Mouse (Mus musculus) kidney, postnatal 14 days (tissue): ENCODE results near the gene Nupr1l.
"Not testable (repeated sequence)": the region's sequence is repeated elsewhere in the genome, so short reads cannot be mapped to it uniquely, and the experiment has no call there.

Source experiments
- DNase-seq: peaks from one replicate; pipeline ENCODE4 v3.0.0; 2022; ENCODE audit warnings: mixed read lengths

Nupr1l gene

DNA sequence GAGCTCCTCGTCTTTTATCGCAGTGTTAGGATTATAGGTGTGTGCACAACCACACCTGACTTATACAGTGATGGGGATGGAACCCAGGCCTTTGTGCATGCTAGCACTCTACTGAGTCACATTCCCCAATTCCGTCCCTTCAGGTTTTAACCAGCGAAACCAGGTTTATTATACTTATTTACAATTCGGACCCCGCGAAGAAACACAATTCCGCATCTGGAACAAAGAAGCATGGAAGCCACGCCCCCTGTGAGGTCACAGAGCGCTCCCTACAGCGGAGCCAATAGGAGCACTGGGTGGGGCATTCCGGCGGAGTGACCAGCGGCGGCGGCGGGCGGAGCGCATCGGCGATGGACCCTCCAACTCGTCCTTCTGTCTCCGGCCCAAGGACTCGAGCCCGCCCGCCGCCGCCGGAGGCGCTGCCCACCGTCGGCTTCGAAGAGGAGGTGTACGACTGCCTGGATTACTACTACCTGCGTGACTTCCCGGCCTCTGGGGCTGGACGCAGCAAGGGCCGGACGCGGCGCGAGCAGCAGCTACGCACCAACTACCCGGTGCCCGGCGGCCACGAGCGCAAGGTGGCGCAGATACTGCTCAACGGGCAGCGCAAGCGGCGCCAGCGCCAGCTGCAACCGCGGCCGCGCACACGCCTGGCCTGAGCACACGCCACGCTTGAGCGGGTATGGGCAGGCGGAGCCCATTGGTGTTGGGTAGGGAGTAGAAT, at the start of gene Nupr1l:
Gene Nupr1l, plus strand, starts transcription at position 299 of the 724 bp plus-strand sequence.
- peak; percentile 94 for DNase-seq

DNA sequence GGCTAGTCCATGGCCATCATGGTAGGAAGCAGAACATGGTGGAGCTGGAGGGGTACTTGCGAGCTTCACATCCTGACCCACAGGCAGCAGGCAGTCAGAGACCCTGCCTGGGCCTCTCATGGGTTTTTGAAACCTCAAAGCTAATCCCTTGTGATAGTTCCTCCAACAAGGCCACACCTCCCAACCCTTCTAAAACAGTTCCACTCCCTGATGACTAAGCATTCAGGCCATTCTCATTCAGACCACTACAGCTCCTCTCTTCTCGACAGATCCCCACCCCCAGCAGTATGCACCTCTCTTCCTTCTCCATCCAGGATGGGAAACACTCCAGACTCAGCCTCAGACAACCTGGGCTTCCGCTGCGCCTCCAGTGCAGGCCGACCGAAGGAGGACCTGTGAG, 46.0 kb upstream of the Nupr1l start:
- DNase-seq: no peak

DNA sequence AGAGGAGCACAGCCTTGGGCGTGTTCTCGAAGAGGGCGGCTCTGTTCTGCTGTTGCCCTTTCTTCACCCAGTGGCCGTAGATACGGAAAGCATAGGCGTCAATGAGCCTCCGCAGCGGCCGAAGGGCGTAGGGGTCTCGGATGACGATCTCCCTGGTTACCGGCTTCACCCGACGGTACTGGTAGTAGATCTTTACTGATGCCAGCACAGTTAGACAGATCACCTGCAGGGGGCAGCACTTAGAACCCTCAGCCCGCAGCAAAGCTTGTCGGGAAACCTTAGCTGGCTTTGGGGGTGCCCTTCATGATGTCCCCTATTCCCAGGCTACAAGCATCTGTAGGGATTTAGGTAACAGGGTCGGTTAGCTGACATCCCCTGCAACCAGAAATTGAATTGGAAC, 43.9 kb upstream of the Nupr1l start:
- DNase-seq: peak; percentile 48

DNA sequence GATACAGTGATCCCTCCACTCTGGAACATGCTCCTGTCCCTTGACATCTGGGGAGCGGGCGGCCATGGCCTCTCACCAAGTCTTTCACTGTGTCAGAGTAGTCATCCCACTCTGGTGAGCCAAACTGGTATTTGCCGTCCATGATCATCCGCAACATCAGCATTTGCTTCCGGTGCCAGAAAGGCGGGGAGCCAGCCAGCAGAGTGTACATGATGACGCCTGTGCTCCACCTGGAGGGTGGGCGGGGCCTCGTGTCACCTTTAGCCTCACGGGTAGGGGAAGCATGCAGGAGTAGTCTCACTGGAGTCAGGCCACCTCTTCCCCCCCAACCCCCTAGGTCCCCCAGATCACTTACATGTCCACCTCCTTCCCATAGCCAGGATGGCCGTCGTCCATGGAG, 42.5 kb upstream of the Nupr1l start:
- no peak for DNase-seq

DNA sequence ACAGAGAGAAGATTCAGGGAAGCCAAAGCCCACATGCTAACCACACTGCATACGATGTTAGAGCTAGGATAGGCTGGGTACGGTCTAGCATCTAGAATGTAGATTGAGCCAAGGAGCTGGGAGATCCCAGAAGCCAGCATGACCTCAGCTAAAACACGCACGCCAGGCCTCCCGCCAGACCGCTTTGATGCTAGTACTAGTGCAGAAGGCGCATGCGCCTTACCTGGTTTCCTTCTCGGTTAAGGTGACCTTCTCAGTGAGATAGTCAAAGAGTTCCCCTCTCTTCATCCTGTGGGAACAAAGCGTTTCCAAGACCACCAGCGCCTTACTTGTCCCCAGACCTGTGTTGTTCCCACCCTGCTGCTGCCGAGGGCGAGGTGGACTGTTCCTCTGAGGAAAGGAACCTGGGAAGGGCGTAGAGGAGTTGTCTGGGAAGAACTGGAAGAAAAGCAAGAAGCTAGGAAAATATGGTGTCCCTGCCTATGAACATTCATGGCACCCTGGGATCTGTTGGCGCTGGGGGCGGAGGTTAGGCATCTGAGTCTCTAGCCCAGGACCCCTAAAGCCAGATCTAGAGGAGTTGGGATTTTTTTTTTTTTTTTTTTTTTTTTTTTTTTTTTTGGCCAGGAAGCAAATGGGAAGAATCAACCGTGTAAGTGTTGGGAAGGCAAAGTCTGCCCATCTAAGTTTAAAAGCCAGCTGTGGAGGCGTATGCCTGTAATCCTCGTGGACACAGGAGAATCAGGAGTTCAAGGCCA, 38.9 kb upstream of the Nupr1l start:
- DNase-seq: no peak

DNA sequence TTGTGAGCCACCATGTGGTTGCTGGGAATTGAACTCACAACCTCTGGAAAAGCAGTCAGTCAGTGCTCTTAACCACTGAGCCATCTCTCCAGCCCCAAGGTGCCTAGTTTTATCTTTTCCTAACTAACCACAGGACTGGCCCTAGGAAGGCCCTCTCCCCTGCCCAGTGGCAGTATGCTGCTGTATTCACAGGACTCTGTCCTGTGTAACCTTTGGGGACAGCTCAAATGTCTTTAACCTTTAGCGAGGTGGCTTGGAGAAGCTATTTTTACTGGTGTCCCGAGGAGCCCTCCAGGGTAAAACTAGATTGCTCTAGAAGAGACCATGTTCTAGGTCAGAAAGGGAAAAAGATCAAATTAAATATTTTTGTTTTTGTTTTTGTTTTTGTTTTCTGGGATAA, 37.1 kb upstream of the Nupr1l start:
- no peak for DNase-seq

DNA sequence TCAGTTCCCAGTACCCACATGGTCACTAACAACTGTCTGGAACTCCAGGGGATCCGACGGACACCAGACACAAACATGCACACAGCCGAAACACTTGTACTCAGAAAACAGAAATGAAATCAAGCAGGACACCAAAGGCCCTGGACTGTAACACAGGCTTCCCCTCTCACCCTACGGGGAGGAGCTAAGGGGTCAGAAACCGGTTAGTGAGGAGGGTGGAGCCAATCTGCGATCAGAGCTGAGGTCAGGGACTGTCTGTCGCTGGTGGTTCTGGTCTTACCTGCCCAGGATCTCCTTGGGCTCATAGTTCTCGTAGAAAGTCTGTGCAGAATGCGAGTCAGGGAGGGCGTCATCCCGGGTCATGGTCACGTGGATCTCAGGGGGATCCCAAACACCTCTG, 34.4 kb upstream of the Nupr1l start:
- DNase-seq: no peak

DNA sequence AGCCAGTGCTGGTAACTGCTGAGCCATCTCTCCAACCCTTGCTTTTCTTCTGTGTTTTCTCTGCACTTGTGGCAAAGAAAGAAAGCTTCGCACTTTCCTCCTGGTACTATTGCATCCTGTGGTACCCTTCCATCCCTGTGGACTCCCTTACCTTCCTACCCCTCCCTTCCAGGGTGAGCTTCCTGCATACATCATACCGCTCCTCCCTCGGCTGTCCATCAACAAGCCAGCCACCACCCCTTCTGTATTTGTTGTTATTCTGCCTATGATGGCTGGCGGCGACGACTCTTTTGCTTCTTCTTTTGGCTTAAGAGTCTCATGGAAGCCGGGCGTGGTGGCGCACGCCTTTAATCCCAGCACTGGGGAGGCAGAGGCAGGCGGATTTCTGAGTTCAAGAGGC, 33.2 kb upstream of the Nupr1l start:
- DNase-seq: no peak

DNA sequence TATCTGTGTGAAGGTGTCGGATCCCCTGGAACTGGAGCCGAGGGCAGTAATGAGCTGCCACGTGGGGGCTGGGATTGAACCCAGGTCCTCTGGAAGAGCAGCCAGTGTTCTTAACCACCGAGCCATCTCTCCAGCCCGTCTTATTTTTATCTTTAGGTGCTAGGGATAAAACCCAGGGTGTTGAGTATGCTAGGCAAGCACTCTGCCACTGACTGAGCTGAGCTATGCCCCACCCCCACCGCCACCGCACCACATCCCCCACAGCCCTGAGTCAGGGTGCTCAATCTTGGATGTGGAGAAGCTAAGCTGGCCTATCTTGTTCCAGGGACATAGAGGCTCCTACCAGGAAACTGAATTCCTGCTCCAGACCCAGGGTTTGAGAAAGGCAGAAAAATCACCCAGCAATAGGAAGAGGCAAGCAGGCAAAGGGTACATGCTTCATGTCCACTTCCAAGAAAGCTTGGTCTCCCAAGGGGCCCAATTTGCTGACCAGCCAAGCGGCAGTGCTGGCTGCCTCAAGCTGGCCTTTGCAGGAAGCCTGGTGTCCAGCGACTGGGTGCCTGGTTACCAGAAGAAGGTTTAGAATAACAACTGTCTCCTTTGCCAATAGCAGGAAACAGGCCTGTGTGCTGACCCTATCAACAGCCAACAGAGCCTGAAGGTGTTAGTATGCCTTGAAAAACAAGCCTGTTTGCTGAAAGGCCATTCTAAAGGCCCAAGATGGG, 30.4 kb upstream of the Nupr1l start:
- peak; percentile 21 for DNase-seq

DNA sequence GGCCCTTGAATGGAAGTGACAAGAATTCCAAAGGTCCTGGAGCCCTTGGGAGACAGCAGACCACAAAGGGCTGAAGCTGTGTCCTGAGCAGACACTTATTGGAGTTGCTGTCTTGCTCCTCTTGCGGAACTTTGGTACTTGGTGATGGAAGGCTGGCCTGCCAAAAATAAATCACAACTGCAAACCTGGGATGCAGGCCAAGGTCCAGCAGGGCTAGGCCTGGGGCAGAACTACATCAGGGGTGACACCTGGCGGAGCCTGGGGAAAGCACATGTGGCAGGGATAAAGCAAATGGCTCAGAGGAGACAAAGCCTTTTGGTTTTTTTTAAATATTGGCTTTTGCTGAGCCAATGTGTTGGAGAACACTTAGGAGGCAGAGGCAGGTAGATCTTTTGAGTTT, 29.4 kb upstream of the Nupr1l start:
- DNase-seq: peak; percentile 85

DNA sequence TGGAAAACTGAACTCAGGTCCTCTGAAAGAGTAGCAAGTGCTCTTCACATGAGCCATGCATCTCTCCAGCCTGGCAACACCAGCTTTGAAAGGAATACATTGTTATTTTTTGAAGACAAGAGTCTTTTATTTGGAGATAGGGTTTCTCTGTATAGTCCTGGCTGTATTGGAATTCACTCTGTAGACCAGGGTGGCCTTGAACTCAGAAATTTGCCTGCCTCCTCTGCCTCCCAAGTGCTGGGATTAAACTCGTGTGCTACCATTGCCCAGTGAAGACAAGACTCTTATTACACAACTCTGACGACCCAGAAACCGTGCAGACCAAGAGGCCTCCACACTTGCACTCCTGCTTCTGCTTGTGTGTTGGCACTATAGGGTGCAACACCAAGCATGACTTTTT, 28.5 kb upstream of the Nupr1l start:
- no peak for DNase-seq

DNA sequence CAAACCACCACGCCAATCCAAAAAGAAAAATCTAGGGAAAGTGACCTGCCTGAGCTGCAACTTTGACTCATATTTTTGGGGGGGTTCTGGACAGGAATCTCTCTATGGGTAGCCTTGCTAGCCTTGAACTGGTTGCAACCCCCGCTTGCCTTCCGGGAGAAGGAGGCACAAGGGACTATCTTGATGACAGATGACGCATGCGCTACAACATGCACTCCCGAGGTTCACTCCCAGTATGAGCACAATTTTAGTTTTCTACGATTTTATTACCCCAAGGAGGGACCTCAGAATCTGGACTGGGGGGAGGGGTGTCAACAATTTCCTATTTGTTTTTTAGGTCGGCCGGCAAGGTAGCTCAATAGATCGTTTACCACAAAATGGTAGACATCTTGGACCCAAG, 22.1 kb upstream of the Nupr1l start:
- no peak for DNase-seq

DNA sequence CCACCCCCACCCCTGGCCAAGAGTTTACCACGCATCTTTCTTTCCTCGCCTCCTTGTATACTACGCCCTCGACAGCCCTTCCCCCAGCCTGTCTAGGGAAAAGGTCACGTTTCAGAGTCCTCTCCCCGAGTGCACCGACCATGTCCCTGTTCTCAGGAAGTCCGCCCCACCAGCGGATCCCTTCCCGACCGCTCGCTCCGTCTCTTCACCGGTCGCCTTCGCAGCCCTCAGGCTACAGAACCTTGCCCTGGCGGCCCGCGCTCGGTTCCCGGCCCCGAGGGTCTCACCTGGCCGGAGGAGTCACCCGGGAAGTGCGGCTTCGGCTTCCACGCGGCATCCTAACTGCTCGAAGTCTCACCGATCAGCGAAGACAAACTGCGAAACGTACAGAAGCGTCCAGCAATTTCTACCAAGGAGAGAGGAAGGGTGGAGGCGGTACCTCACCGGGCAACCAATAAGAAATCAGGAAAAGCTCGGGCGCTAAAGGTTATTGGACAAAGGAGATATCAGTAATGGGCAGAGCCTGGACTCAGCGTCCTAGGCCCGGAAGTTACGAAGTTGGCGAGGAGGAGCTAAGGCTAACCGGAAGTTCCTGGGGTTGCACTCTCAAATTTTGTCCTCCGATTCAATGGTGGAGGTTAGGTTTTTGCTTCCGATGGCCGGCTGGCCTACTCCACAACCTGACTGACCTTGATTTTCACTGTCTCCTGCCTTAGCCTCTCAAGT, 21.3 kb upstream of the Nupr1l start, which contains the start of gene Chchd2:
Gene Chchd2, minus strand, starts transcription at position 560 of the 726 bp plus-strand sequence.
- DNase-seq: peak; percentile 97

DNA sequence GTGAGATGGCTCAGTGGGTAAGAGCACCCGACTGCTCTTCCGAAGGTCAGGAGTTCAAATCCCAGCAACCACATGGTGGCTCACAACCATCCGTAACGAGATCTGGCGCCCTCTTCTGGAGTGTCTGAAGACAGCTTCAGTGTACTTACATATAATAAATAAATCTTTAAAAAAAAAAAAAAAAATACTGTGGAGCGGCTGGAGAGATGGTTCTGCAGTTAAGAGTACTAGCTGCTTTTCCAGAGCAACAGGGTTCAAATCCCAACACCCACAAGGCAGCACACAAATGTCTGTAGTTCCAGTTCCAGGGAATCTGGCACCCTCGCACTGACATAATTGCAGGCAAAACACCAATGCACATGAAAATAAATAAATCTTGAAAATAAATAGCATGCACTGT, 17.9 kb upstream of the Nupr1l start:
- not testable (repeated sequence) for DNase-seq

DNA sequence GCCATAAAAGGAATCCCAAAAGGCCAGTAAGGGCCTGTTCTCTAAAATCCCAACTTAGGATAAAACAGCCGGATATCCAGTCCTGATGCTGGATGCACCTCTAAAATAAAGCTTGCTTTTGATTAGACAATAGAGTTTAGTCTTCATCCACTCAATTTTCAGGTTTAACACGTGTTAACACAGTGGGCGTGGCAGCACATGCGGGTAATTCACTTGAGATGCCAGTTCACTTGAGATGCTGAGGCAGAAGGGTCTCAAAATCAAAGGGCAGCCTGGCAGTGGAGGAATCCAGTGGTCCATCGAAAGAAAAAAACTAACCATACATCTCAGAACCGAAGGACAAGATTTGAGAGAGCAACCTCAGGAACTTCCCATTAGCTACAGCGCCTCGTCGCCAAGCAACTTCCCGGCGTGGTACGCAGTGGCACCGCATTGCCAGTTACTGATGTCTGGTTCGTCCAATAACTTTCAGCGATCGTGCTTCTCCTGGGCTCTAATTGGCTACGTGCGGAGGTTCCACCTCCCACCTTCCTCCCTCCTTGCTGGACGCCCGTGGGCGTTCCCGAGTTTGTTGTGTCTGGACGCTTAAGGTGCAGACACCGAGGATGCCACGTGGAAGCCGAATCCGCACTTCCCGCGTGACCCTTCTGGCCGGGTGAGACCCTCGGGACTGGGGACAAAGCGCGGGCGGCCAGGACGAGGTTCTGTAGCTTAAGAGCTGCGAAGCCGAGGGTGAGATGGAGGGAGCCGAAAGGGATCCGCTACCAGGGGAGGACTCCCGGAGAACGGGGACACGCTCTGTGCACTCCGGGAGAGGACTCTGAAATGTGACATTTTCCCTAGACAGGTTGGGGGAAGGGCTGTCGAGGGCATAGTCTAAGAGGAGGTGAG, 12.9 kb upstream of the Nupr1l start, which contains the start of gene Zbed5:
Gene Zbed5, plus strand, starts transcription at position 526 of the 891 bp plus-strand sequence.
- DNase-seq: peak; percentile 93

DNA sequence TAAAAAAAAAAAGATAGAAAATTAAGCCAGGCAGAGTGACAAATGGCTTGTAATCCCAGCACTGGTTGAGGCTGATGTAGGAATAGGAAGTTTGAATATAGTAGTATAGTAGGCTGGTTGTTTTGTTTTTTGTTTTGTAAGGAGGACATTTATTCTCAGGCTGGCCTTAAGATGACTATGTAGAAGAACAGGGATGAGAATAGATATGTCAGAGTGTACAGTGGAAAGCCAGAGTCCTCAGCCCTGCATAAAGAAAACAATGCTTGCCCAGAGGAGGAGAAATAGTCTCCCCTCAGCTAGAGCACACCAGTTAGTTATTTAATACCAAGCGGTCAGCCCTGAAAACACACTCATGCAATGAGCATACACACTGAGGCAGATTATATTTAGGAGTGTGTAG, 9.9 kb upstream of the Nupr1l start, which contains the start of gene Phkg1:
Gene Phkg1, minus strand, starts transcription at position 101 of the 400 bp plus-strand sequence.
- DNase-seq: no peak

DNA sequence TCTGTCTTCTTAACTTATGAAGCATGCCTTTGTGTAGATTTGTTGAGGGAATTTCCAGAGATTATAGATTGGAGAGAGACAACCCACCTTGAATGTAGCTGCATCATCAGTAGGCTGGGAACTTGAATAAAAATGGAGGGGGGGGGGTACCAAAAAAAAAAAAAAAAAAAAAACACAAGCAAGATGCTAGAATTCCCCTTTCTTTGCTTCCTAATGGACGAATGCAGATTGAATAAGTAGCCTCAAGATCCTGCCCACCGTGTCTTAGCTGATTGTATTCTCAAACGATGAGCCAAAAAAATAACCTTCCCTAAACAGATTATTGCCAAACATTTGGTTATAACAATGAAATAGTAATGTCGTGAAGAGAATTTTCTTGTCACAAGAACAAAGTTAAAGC, 565 bp upstream of the Nupr1l start:
- no peak for DNase-seq

DNA sequence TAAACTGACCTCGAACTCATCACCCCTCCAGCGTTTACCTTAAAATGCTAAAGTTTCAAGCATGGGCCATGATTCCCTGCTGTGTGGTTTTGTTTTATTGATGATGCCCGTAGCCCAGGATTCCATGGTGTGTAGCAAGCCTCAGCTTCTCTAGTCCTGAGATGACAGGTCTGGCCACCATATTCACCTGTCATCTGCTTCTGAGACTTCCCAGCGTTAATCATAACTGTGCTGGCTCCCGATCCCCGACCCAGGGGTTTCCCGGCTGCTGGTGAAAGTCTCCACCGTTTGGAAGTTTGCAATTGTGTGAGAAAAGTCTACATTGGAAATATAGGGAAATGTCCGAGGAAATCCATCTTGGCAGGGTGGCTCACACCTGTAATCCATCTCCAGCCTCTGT, 807 bp downstream of the Nupr1l start:
- DNase-seq: no peak

DNA sequence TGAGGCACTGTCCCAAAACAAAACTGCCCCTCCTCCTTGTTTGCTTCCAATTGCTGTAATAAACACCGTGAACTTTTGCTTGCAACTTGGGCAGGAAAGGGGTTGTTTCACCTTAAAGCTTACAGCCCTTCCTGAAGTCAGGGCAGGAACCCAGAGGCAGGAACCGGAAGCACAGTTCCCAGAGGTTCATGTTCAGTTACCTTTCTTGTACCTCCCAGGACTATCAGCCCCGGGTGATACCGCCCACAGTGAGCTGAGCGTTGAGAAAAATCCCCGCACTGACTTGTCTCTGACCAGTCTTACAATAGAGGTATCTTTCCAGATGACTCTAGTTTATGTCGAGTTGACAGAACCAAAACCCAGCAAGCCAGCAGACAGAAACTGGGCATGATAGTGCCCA, 1.3 kb downstream of the Nupr1l start:
- no peak for DNase-seq

DNA sequence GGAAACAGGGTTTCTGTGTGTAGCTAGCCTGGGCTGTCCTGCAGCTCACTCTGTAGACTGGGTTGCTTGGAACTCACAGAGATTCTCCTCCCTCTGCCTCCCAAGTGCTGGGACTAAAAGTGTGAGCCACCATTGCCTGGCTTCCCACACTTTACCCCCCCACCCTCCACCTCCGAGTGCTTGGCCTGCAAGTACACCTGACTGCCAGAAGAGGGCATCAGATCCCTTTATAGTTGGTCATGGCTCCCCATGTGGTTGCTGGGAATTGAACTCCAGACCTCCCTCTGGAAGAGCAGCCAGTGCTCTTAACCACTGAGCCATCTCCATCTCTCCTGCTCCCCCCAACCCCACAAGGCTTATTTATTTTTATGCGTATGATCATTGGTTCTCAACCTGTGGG, 5.7 kb downstream of the Nupr1l start:
- DNase-seq: peak; percentile 26

DNA sequence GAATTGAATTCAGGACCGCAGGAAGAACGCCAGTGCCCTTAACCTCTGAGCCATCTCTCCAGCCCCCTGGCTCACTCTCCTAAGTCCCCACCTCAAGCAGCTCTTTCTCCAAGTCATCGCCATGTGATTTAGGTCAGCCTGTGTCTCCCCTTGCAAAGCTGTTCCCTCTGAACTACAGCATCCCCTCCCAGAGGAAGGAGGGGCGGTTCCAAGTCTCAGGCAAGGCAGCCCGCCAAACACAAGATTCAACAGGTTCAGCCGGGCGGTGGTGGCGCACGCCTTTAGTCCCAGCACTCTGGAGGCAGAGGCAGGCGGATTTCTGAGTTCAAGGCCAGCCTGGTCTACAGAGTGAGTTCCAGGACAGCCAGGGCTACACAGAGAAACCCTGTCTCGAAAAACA, 7.2 kb downstream of the Nupr1l start:
- DNase-seq: not testable (repeated sequence)
